Mouse (Mus musculus): ENCODE data around the gene Smim27.

- TF ChIP-seq POLR2A (IDR thresholded peaks at IDR 0.05; ENCODE audit: low read depth, low read length) (no peak), CTCF (IDR thresholded peaks at IDR 0.05; ENCODE audit: extremely low read depth, insufficient read depth, insufficient read length, insufficient replicate concordance) (no peak)
These were observed 39.7 kb upstream of the Smim27 start for GRCm38 (mm10) chr4:40229723-40230122.
